7 mouse cellular contexts compared by ENCODE assay signal in genomic region chr4:130048203-130048479, GRCm38 (mm10). TPM values are rescaled to one million over a fixed set of nuclear protein-coding genes. Genes with fewer than 3 reads are reported as not detected.
DNase-seq lines count a peak whose midpoint lies in the region; ATAC-seq and TF ChIP-seq lines count a peak whose summit lies in the region.

No protein-coding gene starts in this region.

- peak overlapping the region; percentile 51 for H3K4me3 ChIP-seq in lung, embryonic 14.5 days (ENCODE audit: low read depth, low read length)
- H3K4me3 ChIP-seq in forebrain, embryonic 12.5 days (replicated peaks), result peak overlapping the region; percentile 34
- peak overlapping the region; percentile 53 for H3K4me3 ChIP-seq in limb, embryonic 15.5 days
- peak overlapping the region; percentile 53 for H3K4me3 ChIP-seq in stomach, embryonic 16.5 days (replicated peaks; ENCODE audit: low read length)

- no peaks in the 10 kb centered on the region for H3K9me3 ChIP-seq in lung, embryonic 14.5 days (ENCODE audit: low read depth, low read length)
- no peaks in the 10 kb centered on the region for H3K9me3 ChIP-seq in forebrain, embryonic 12.5 days
- H3K9me3 ChIP-seq in limb, embryonic 15.5 days, result no peaks in the 10 kb centered on the region
- H3K9me3 ChIP-seq in stomach, embryonic 16.5 days (replicated peaks; ENCODE audit: control insufficient read depth, low read length), result no peaks in the 10 kb centered on the region

- H3K27me3 ChIP-seq in lung, embryonic 14.5 days (ENCODE audit: insufficient read depth, low read length), result no peaks in the 10 kb centered on the region
- H3K27me3 ChIP-seq in forebrain, embryonic 12.5 days, result peaks cover 58% of the 10 kb centered on the region
- H3K27me3 ChIP-seq in limb, embryonic 15.5 days, result no peaks in the 10 kb centered on the region
- no peaks in the 10 kb centered on the region for H3K27me3 ChIP-seq in stomach, embryonic 16.5 days (ENCODE audit: control insufficient read depth, insufficient read depth, low read length)

- WGBS in lung, embryonic 14.5 days, result 26% methylated on average over 4 of the region's 4 CpGs
- whole genome bisulfite sequencing in forebrain, embryonic 12.5 days, result 43% methylated on average over 4 of the region's 4 CpGs
- WGBS in limb, embryonic 15.5 days, result 32% methylated on average over 4 of the region's 4 CpGs
- 32% methylated on average over 4 of the region's 4 CpGs for WGBS in stomach, embryonic 16.5 days

- peak overlapping the region; percentile 96 for H3K27ac ChIP-seq in lung, embryonic 14.5 days (ENCODE audit: low read depth)
- H3K27ac ChIP-seq in forebrain, embryonic 12.5 days, result 0 out of 2 replicates have a peak overlapping the region, but pooled peaks have one; percentile 54
- H3K27ac ChIP-seq in limb, embryonic 15.5 days, result peak overlapping the region; percentile 97
- H3K27ac ChIP-seq in stomach, embryonic 16.5 days (ENCODE audit: low read length), result peak overlapping the region; percentile 97

- ATAC-seq in lung, embryonic 14.5 days (ENCODE audit: insufficient read depth), result peak; percentile 13; the same call in 1 of the 2 replicates
- peak; percentile 17; the same call in 1 of the 2 replicates for ATAC-seq in forebrain, embryonic 12.5 days (ENCODE audit: low FRiP score)
- no peak for ATAC-seq in limb, embryonic 15.5 days (ENCODE audit: insufficient number of reproducible peaks, low FRiP score, low TSS enrichment, low read depth)
- no peak for ATAC-seq in stomach, embryonic 16.5 days (ENCODE audit: insufficient read depth, low FRiP score)

- peaks cover 30% of the 10 kb centered on the region for H3K4me1 ChIP-seq in lung, embryonic 14.5 days (ENCODE audit: insufficient read depth)
- peaks cover 31% of the 10 kb centered on the region for H3K4me1 ChIP-seq in forebrain, embryonic 12.5 days
- H3K4me1 ChIP-seq in limb, embryonic 15.5 days, result peaks cover 84% of the 10 kb centered on the region
- peaks cover 39% of the 10 kb centered on the region for H3K4me1 ChIP-seq in stomach, embryonic 16.5 days (ENCODE audit: control insufficient read depth, insufficient read depth, low read length)

- H3K9ac ChIP-seq in lung, embryonic 14.5 days, result peak overlapping the region; percentile 78
- H3K9ac ChIP-seq in forebrain, embryonic 12.5 days, result peak overlapping the region; percentile 58
- peak overlapping the region; percentile 59 for H3K9ac ChIP-seq in limb, embryonic 15.5 days
- peak overlapping the region; percentile 83 for H3K9ac ChIP-seq in stomach, embryonic 16.5 days (ENCODE audit: low read length)

- TF ChIP-seq CTCF in lung, embryonic 14.5 days (IDR thresholded peaks at IDR 0.05; ENCODE audit: low read depth), result no peak

- no peaks in the 10 kb centered on the region for H3K36me3 ChIP-seq in lung, embryonic 14.5 days (ENCODE audit: insufficient read depth)
- no peaks in the 10 kb centered on the region for H3K36me3 ChIP-seq in forebrain, embryonic 12.5 days (replicated peaks)
- H3K36me3 ChIP-seq in limb, embryonic 15.5 days, result peaks cover 20% of the 10 kb centered on the region
- H3K36me3 ChIP-seq in stomach, embryonic 16.5 days (ENCODE audit: control insufficient read depth, insufficient read depth, low read length), result 0 out of 2 replicates have a peak, but pooled peaks cover 2% of the 10 kb centered on the region

- no peak for DNase-seq in lung, embryonic 14.5 days
- DNase-seq in lung, adult 18-20 months, result no peak
- DNase-seq in c-Kit-positive CD71-positive TER-119-positive erythroid progenitor cells, embryonic 14.5 days (ENCODE audit: low spot score), result no peak
- no peak for DNase-seq in right cerebral cortex, postnatal 25 days

- peak overlapping the region; percentile 88 for H3K4me2 ChIP-seq in lung, embryonic 14.5 days
- H3K4me2 ChIP-seq in forebrain, embryonic 12.5 days, result peak overlapping the region; percentile 61
- H3K4me2 ChIP-seq in limb, embryonic 15.5 days, result peak overlapping the region; percentile 73
- H3K4me2 ChIP-seq in stomach, embryonic 16.5 days (ENCODE audit: low read depth, low read length), result peak overlapping the region; percentile 79

RNA-seq across cellular contexts. Expression of gene Col16a1, which starts 0.5 kb away (rescaled TPM):
- polyA plus RNA-seq in lung, embryonic 14.5 days (2014; fragmentation: Nextera tagmentation; extraction: Ambion mirVana), result 55.7 and 59.5 TPM in 2 replicates
- polyA plus RNA-seq in forebrain, embryonic 12.5 days (2016; fragmentation: Nextera tagmentation; extraction: Ambion mirVana), result 10.8 and 14.8 TPM in 2 replicates
- 175 and 199 TPM in 2 replicates for polyA plus RNA-seq in limb, embryonic 15.5 days (2015; fragmentation: Nextera tagmentation; extraction: Ambion mirVana)
- 55.6 and 75.1 TPM in 2 replicates for polyA plus RNA-seq in stomach, embryonic 16.5 days (2015; fragmentation: Nextera tagmentation; extraction: Ambion mirVana)

RNA-seq across cellular contexts. Expression of gene Pef1, which starts 54.2 kb away (rescaled TPM):
- 68.9 and 69.4 TPM in 2 replicates for polyA plus RNA-seq in lung, embryonic 14.5 days (2014; fragmentation: Nextera tagmentation; extraction: Ambion mirVana)
- 60.4 and 61.4 TPM in 2 replicates for polyA plus RNA-seq in forebrain, embryonic 12.5 days (2016; fragmentation: Nextera tagmentation; extraction: Ambion mirVana)
- polyA plus RNA-seq in limb, embryonic 15.5 days (2015; fragmentation: Nextera tagmentation; extraction: Ambion mirVana), result 68.1 and 75.1 TPM in 2 replicates
- 63.5 and 72.7 TPM in 2 replicates for polyA plus RNA-seq in stomach, embryonic 16.5 days (2015; fragmentation: Nextera tagmentation; extraction: Ambion mirVana)

Comparison
In these comparisons a context has a peak if more than half of its experiments do, and no peak if none do; other contexts are left out.
1. ATAC-seq: peak in lung, embryonic 14.5 days (single experiment) and forebrain, embryonic 12.5 days (single experiment); none in limb, embryonic 15.5 days (single experiment) and stomach, embryonic 16.5 days (single experiment).
2. Peak in every context shown above with its lines, with median percentiles within 50 percentile points of each other: H3K27ac ChIP-seq, H3K4me2 ChIP-seq, H3K4me3 ChIP-seq and H3K9ac ChIP-seq.